Mouse (Mus musculus) CH12.LX (cell line): ENCODE data around the gene Slc6a4. TPM values are rescaled to one million over a fixed set of nuclear protein-coding genes. Genes with fewer than 3 reads are reported as not detected.

Experiments
- DNase-seq: peaks from one replicate; pipeline ENCODE4 v3.0.0-alpha.2; 2013; ENCODE audit errors: extremely low read depth
- H3K27ac ChIP-seq: 2 replicates; pipeline ENCODE4 v1.5.1; 2012; ENCODE audit warnings: low read depth, mild to moderate bottlenecking, control low read depth, moderate library complexity; ENCODE audit not compliant: insufficient read depth
- H3K27me3 ChIP-seq: replicated peaks from 2 replicates; pipeline ENCODE3; 2012; ENCODE audit warnings: inconsistent platforms
- H3K36me3 ChIP-seq, 2 experiments: replicated peaks in 1 of 2; 2 replicates each; pipeline versions ENCODE3 to v1.6.1; 2012; ENCODE audit warnings: inconsistent platforms in 1 of 2, low read length in 1 of 2, mild to moderate bottlenecking in 1 of 2, mixed read lengths in 1 of 2, moderate library complexity in 1 of 2; ENCODE audit not compliant: control insufficient read depth in 1 of 2, insufficient read depth in 1 of 2
- H3K4me1 ChIP-seq, 2 experiments: 2 replicates each; pipeline ENCODE4 v1.6.1; 2012; ENCODE audit warnings: inconsistent platforms in 1 of 2, moderate library complexity in 1 of 2; ENCODE audit not compliant: insufficient read depth in 2 of 2, control insufficient read depth in 1 of 2
- H3K4me2 ChIP-seq: 2 replicates; pipeline ENCODE4 v1.6.1; 2012; ENCODE audit warnings: low read depth, mild to moderate bottlenecking, control low read depth; ENCODE audit not compliant: poor library complexity, insufficient read depth, severe bottlenecking
- H3K4me3 ChIP-seq, 3 experiments: fragments of 150-350 bp in 1 of 3; sonication (generic) in 1 of 3; replicated peaks in 1 of 3; 2 replicates each; pipeline versions ENCODE3 to v1.5.1; 2011 to 2012; ENCODE audit warnings: low read depth in 2 of 3, low read length in 2 of 3, mild to moderate bottlenecking in 2 of 3, moderate library complexity in 2 of 3, control low read depth in 1 of 3, improper control_type of control experiment in 1 of 3, inconsistent platforms in 1 of 3, mixed read lengths in 1 of 3; ENCODE audit not compliant: poor library complexity in 1 of 3
- H3K79me2 ChIP-seq: replicated peaks from 2 replicates; pipeline ENCODE4 v1.6.1; 2012; ENCODE audit warnings: mild to moderate bottlenecking, moderate library complexity; ENCODE audit not compliant: control insufficient read depth, poor library complexity, insufficient read depth, severe bottlenecking; ENCODE audit errors: extremely low read depth
- H3K9ac ChIP-seq: 2 replicates; pipeline ENCODE4 v1.6.1; 2012; ENCODE audit warnings: low read depth, mild to moderate bottlenecking, control low read depth, moderate library complexity; ENCODE audit not compliant: insufficient read depth
- H3K9me3 ChIP-seq: replicated peaks from 2 replicates; pipeline ENCODE3; 2012; ENCODE audit warnings: low read length, inconsistent platforms, mixed read lengths
- CHD2 ChIP-seq: IDR thresholded peaks from 2 replicates; pipeline ENCODE4 v1.6.1; 2011; ENCODE audit warnings: low read length, improper control_type of control experiment
- CTCF ChIP-seq, 2 experiments: IDR thresholded peaks in 1 of 2; conservative IDR thresholded peaks in 1 of 2; 2 replicates each; pipeline ENCODE4 v1.5.1; 2011 to 2012; ENCODE audit warnings: low read depth in 2 of 2, low read length in 2 of 2, improper control_type of control experiment in 1 of 2, inconsistent platforms in 1 of 2, mild to moderate bottlenecking in 1 of 2, moderate library complexity in 1 of 2
- ELF1 ChIP-seq: IDR thresholded peaks from 2 replicates; pipeline ENCODE4 v1.6.1; 2014; ENCODE audit warnings: low read depth, mild to moderate bottlenecking, inconsistent platforms, low read length, improper control_type of control experiment
- ETS1 ChIP-seq: conservative IDR thresholded peaks from 2 replicates; pipeline ENCODE4 v1.6.1; 2012; ENCODE audit warnings: low read depth, mild to moderate bottlenecking, inconsistent platforms, low read length, improper control_type of control experiment, moderate library complexity
- JUN ChIP-seq: IDR thresholded peaks from 2 replicates; pipeline ENCODE4 v1.6.1; 2011; ENCODE audit warnings: low read depth, mild to moderate bottlenecking, low read length, improper control_type of control experiment, moderate library complexity; ENCODE audit not compliant: insufficient read depth
- MAFK ChIP-seq: IDR thresholded peaks from 2 replicates; pipeline ENCODE4 v1.6.1; 2011; ENCODE audit warnings: low read length, improper control_type of control experiment; ENCODE audit not compliant: insufficient replicate concordance
- MAX ChIP-seq: IDR thresholded peaks from 2 replicates; pipeline ENCODE4 v1.6.1; 2011; ENCODE audit warnings: low read length, improper control_type of control experiment
- MAZ ChIP-seq: IDR thresholded peaks from 2 replicates; pipeline ENCODE4 v1.6.1; 2012; ENCODE audit warnings: low read depth, mild to moderate bottlenecking, inconsistent platforms, low read length, improper control_type of control experiment, moderate library complexity
- MEF2A ChIP-seq: IDR thresholded peaks from 2 replicates; pipeline ENCODE4 v1.6.1; 2014; ENCODE audit warnings: low read depth, mild to moderate bottlenecking, inconsistent platforms, low read length, improper control_type of control experiment, borderline replicate concordance
- MXI1 ChIP-seq: IDR thresholded peaks from 2 replicates; pipeline ENCODE4 v1.6.1; 2011; ENCODE audit warnings: mild to moderate bottlenecking, low read depth, low read length, improper control_type of control experiment
- MYC ChIP-seq: IDR thresholded peaks from 2 replicates; pipeline ENCODE4 v1.6.1; 2011; ENCODE audit warnings: low read depth, mild to moderate bottlenecking, improper control_type of control experiment, low read length
- NELFE ChIP-seq: IDR thresholded peaks from 2 replicates; pipeline ENCODE4 v1.6.1; 2011; ENCODE audit warnings: low read depth, low read length, improper control_type of control experiment
- NRF1 ChIP-seq: IDR thresholded peaks from 2 replicates; pipeline ENCODE4 v1.6.1; 2014; ENCODE audit warnings: low read depth, mild to moderate bottlenecking, inconsistent platforms, low read length, improper control_type of control experiment, moderate library complexity
- RAD21 ChIP-seq: IDR thresholded peaks from 2 replicates; pipeline ENCODE4 v1.6.1; 2011; ENCODE audit warnings: low read depth, mild to moderate bottlenecking, low read length, improper control_type of control experiment, moderate library complexity
- RCOR1 ChIP-seq: conservative IDR thresholded peaks from 2 replicates; pipeline ENCODE4 v1.6.1; 2012; ENCODE audit warnings: low read depth, mild to moderate bottlenecking, inconsistent platforms, low read length, improper control_type of control experiment
- SIN3A ChIP-seq: IDR thresholded peaks from 2 replicates; pipeline ENCODE4 v1.6.1; 2012; ENCODE audit warnings: low read length, improper control_type of control experiment, inconsistent platforms
- SMC3 ChIP-seq: IDR thresholded peaks from 2 replicates; pipeline ENCODE4 v1.6.1; 2011; ENCODE audit warnings: low read depth, low read length, improper control_type of control experiment
- TBP ChIP-seq: conservative IDR thresholded peaks from 2 replicates; pipeline ENCODE4 v1.6.1; 2011; ENCODE audit warnings: low read depth, low read length, improper control_type of control experiment
- TCF12 ChIP-seq: IDR thresholded peaks from 2 replicates; pipeline ENCODE4 v1.6.1; 2014; ENCODE audit warnings: low read depth, mild to moderate bottlenecking, inconsistent platforms, low read length, improper control_type of control experiment
- UBTF ChIP-seq: IDR thresholded peaks from 2 replicates; pipeline ENCODE4 v1.6.1; 2012; ENCODE audit warnings: low read depth, mild to moderate bottlenecking, inconsistent platforms, low read length, improper control_type of control experiment, moderate library complexity
- ZKSCAN1 ChIP-seq: IDR thresholded peaks from 2 replicates; pipeline ENCODE4 v1.6.1; 2012; ENCODE audit warnings: low read depth, inconsistent platforms, low read length, improper control_type of control experiment, borderline replicate concordance
- ZNF384 ChIP-seq: IDR thresholded peaks from 2 replicates; pipeline ENCODE4 v1.6.1; 2012; ENCODE audit warnings: low read depth, low read length, improper control_type of control experiment, inconsistent platforms
- dilution Hi-C: fragments of 300-500 bp; cut with MboI; formaldehyde crosslinking; loops from 2 replicates; pipeline ENCODE4 v1.14.3; 2020; ENCODE audit warnings: low sequenced_read_pairs; ENCODE audit not compliant: extremely low pct_unique_long_range_greater_than_20kb, extremely low pct_ligation_motif_present
- in situ Hi-C: fragments of 300-500 bp; cut with MboI; formaldehyde crosslinking; loops from 3 replicates; pipeline ENCODE4 v1.14.3; 2019; ENCODE audit warnings: low sequenced_read_pairs, low pct_ligation_motif_present, low pct_unique_long_range_greater_than_20kb, mixed read lengths
- polyA plus RNA-seq: library from polyadenylated mRNA; unstranded; fragments of >175 nt; gene quantifications from 2 replicates; pipeline ENCODE4 v1.2.1, GENCODE M21; 2012; ENCODE audit warnings: low read depth; ENCODE audit not compliant: insufficient read length
- total RNA-seq, 2 experiments: library from RNA; depleted of rRNA; stranded (reverse); fragments of 300-350 nt in 1 of 2; fragments of >200 nt in 1 of 2; gene quantifications; 2 replicates each; pipeline ENCODE4 v1.2.3; 2012 to 2014

Gene Slc6a4
- total and polyA plus RNA-seq, 3 experiments = not detected

DNA sequence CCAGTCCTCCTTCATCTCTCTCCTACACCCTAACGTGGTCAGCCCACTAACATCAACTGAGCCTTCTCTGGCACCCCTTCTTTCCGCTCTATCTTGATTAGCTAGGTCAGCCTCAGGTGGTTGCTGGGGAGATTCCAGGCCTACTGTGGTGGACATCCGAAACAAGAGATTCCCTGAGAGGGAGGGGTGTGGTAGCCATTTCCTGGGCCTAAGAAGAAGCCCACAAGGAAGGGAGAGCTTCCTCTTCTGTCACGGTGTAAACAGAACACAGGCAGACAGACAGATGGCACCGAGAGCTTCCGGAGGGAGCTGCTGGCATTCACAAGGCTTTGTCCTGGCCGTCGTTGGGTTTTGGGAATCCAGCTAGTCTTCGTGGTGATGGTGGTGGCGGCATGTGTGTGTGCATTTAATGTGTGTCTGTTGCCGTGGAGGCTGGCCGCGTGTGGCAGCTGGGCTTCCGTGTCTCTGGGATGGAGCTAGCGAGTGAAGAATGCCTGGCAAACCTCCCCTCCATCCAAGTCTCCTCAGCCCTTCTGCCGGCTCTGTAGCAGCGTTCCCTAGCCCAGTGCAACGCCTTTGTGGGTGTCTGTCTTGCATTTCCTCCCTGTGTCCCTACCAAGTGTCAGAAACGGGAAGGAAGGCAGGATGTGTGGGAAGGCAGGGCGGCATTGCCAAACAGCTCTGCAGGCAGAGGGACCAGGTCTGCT is 2.3 kb upstream of the Slc6a4 start:
- H3K4me1 ChIP-seq = peaks cover 19 to 47% of the 10 kb centered on the region in 2 experiments
- TF ChIP-seq MAX (no peak), JUN (no peak), RAD21 (no peak), RCOR1 (no peak), TBP (no peak), SMC3 (no peak), ZKSCAN1 (no peak), CHD2 (no peak), MEF2A (no peak), UBTF (no peak), CTCF (conservative IDR thresholded peaks at IDR 0.05 in 1 of 2, IDR thresholded peaks at IDR 0.05 in 1 of 2; ENCODE audit: low read depth in 2 of 2, low read length in 2 of 2) (no peak), MYC (no peak), ZNF384 (no peak), ELF1 (no peak), MAZ (no peak)
- H3K9me3 ChIP-seq = no peaks in the 10 kb centered on the region
- H3K36me3 ChIP-seq = peaks cover 0 to 5% of the 10 kb centered on the region in 2 experiments
- H3K4me3 ChIP-seq = no peak overlapping the region
- DNase-seq = no peak
- dilution Hi-C loops (no loop called here), in situ Hi-C loops (loop anchor here (5.0 to 25.0 kb wide), 3 partner anchors 96 to 466 kb away; partner anchors contain the start of gene Coro6)
- H3K27me3 ChIP-seq = peaks cover 55% of the 10 kb centered on the region
- H3K9ac ChIP-seq = no peak overlapping the region
- H3K4me2 ChIP-seq = no peak overlapping the region
- H3K79me2 ChIP-seq = no peaks in the 10 kb centered on the region
- no peak overlapping the region for H3K27ac ChIP-seq

DNA sequence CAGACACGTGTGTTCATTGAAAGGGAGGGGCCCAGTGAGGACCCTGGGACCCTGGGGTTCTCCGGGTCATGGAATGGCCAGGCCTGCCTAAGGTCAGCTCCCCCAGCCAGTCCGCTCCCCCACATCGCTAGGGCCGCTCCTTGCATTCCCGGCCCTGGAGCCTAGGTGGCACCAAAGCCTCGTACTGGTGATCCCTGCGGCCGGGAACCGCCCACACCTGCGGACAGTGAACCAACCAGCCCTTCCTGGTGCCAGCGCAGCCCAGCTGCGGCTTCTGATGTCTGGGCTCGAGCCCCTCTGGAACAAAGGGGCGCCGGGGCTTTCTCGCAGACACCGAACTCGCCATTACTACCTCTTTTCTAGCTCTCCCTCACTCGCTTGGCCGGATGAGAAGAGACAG is 1.1 kb upstream of the Slc6a4 start:
- peaks cover 66% of the 10 kb centered on the region for H3K27me3 ChIP-seq
- dilution Hi-C loops = no loop called here
- DNase-seq = peak; percentile 76
- no peaks in the 10 kb centered on the region for H3K79me2 ChIP-seq
- no peak overlapping the region for H3K27ac ChIP-seq
- H3K4me3 ChIP-seq = peak overlapping the region; percentile 9 to 43 (median 32)
- TF ChIP-seq MAFK = no peak
- TF ChIP-seq CTCF (conservative IDR thresholded peaks at IDR 0.05 in 1 of 2, IDR thresholded peaks at IDR 0.05 in 1 of 2; ENCODE audit: low read depth in 2 of 2, low read length in 2 of 2) = peak; percentile 29 to 97; a peak in 3 of 4 replicates
- TF ChIP-seq NELFE = no peak
- peak; percentile 46; the same call in 1 of the 2 replicates for TF ChIP-seq MEF2A
- peak; percentile 52; the same call in 1 of the 2 replicates for TF ChIP-seq NRF1
- TF ChIP-seq MXI1 = 0 out of 2 replicates have a peak, but pooled peaks have one; percentile 48
- peak; percentile 97 for TF ChIP-seq RAD21
- TF ChIP-seq ELF1 = peak; percentile 68
- no peak for TF ChIP-seq ETS1
- peak; percentile 77 for TF ChIP-seq TCF12
- TF ChIP-seq SIN3A = peak; percentile 74
- TF ChIP-seq SMC3 = peak; percentile 86
- no peaks in the 10 kb centered on the region for H3K9me3 ChIP-seq
- no peak overlapping the region for H3K9ac ChIP-seq
- in situ Hi-C loops = loop anchor here (5.0 to 25.0 kb wide), 3 partner anchors 95 to 465 kb away; partner anchors contain the start of gene Coro6
- peaks cover 17 to 39% of the 10 kb centered on the region in 2 experiments for H3K4me1 ChIP-seq
- H3K36me3 ChIP-seq = no peaks in the 10 kb centered on the region
- H3K4me2 ChIP-seq = peak overlapping the region; percentile 99
